ENCODE assay signal across 9 mouse cellular contexts in genomic region chr2:180786732-180787131, GRCm38 (mm10). TPM values are rescaled to one million over a fixed set of nuclear protein-coding genes. Genes with fewer than 3 reads are reported as not detected.
DNase-seq lines count a peak whose midpoint lies in the region; ATAC-seq and TF ChIP-seq lines count a peak whose summit lies in the region.
"Had no signal": no experiment of that assay in that cellular context is flagged by ENCODE, and none has a peak within 500 bp of the region (broad histone marks: within the 10 kb centered on the region; RNA-seq: fewer than 3 reads in every experiment).

No protein-coding gene starts in this region.

- no peaks in the 10 kb centered on the region for H3K36me3 ChIP-seq in midbrain, embryonic 10.5 days
- H3K36me3 ChIP-seq in midbrain, embryonic 13.5 days, result no peaks in the 10 kb centered on the region
- H3K36me3 ChIP-seq in MEL (ENCODE audit: control insufficient read depth in 1 of 2, insufficient read depth in 2 of 2, low read length in 2 of 2), result no peaks in the 10 kb centered on the region

- no peak overlapping the region for H3K4me2 ChIP-seq in midbrain, embryonic 13.5 days (replicated peaks)

- no peak for TF ChIP-seq POLR2A in MEL (IDR thresholded peaks at IDR 0.05; ENCODE audit: control insufficient read depth in 1 of 2, insufficient read depth in 1 of 2, low read depth in 1 of 2, low read length in 2 of 2, poor library complexity in 1 of 2)

- 0 out of 2 replicates have a peak, but pooled peaks cover 3% of the 10 kb centered on the region for H3K9me3 ChIP-seq in midbrain, embryonic 10.5 days (replicated peaks)
- H3K9me3 ChIP-seq in midbrain, embryonic 13.5 days, result 0 out of 2 replicates have a peak, but pooled peaks cover 2% of the 10 kb centered on the region
- no peaks in the 10 kb centered on the region for H3K9me3 ChIP-seq in MEL (replicated peaks; ENCODE audit: insufficient read depth, low read length)

- no peak overlapping the region for H3K27ac ChIP-seq in midbrain, embryonic 10.5 days (replicated peaks)
- H3K27ac ChIP-seq in midbrain, embryonic 13.5 days, result no peak overlapping the region
- H3K27ac ChIP-seq in MEL (ENCODE audit: control insufficient read depth, low read depth, low read length), result no peak overlapping the region

- TF ChIP-seq CTCF in MEL (IDR thresholded peaks at IDR 0.05 in 2 of 3, conservative IDR thresholded peaks at IDR 0.05 in 1 of 3; ENCODE audit: control insufficient read depth in 1 of 3, insufficient read depth in 1 of 3, low read depth in 2 of 3, low read length in 3 of 3, poor library complexity in 1 of 3, severe bottlenecking in 1 of 3), result peak; percentile 72 to 83 (median 81)

- H3K79me2 ChIP-seq in MEL (ENCODE audit: control insufficient read depth, insufficient read depth, low read length, poor library complexity), result no peaks in the 10 kb centered on the region

- TF ChIP-seq RAD21 in MEL (IDR thresholded peaks at IDR 0.05; ENCODE audit: low read depth, low read length), result peak; percentile 43

- H3K27me3 ChIP-seq in midbrain, embryonic 10.5 days (ENCODE audit: low read depth, poor library complexity, severe bottlenecking), result peaks cover 36% of the 10 kb centered on the region
- H3K27me3 ChIP-seq in midbrain, embryonic 13.5 days, result peaks cover 13% of the 10 kb centered on the region
- H3K27me3 ChIP-seq in MEL (ENCODE audit: control insufficient read depth in 1 of 2, insufficient read depth in 2 of 2, low read length in 2 of 2), result no peaks in the 10 kb centered on the region; a peak in 1 of 4 replicates

- no peak for ATAC-seq in midbrain, embryonic 13.5 days
- no peak for ATAC-seq in activated CD4-positive, CD25-positive, alpha-beta regulatory T cell, adult 4 months

- peaks cover 23% of the 10 kb centered on the region for H3K4me1 ChIP-seq in midbrain, embryonic 10.5 days
- H3K4me1 ChIP-seq in midbrain, embryonic 13.5 days (replicated peaks), result peaks cover 15% of the 10 kb centered on the region
- no peaks in the 10 kb centered on the region for H3K4me1 ChIP-seq in MEL (ENCODE audit: control insufficient read depth in 1 of 2, insufficient read depth in 2 of 2, low read length in 2 of 2)

- TF ChIP-seq EP300 in MEL (IDR thresholded peaks at IDR 0.05; ENCODE audit: low read depth in 1 of 2, low read length in 2 of 2), result no peak

- H3K9ac ChIP-seq in midbrain, embryonic 13.5 days (replicated peaks), result no peak overlapping the region
- H3K9ac ChIP-seq in MEL (ENCODE audit: control insufficient read depth, low read depth, low read length, poor library complexity, severe bottlenecking), result no peak overlapping the region

- no peak overlapping the region for H3K4me3 ChIP-seq in midbrain, embryonic 10.5 days
- H3K4me3 ChIP-seq in midbrain, embryonic 13.5 days (replicated peaks), result no peak overlapping the region
- H3K4me3 ChIP-seq in MEL (ENCODE audit: control insufficient read depth in 1 of 2, insufficient read depth in 1 of 2, low read depth in 2 of 2, low read length in 2 of 2), result no peak overlapping the region

- peak; percentile 29 to 42 for DNase-seq in frontal cortex, postnatal 36 days (ENCODE audit: low spot score in 2 of 2)
- no peak for DNase-seq in frontal cortex, postnatal 14 days (ENCODE audit: low spot score in 2 of 2)
- DNase-seq in midbrain, embryonic 10.5 days (ENCODE audit: low spot score), result peak; percentile 38
- peak; percentile 66 for DNase-seq in MEL (ENCODE audit: low read depth, low spot score)
- DNase-seq in cerebellum, postnatal 25 days, result peak; percentile 70 to 84
- peak; percentile 44 for DNase-seq in lung, postnatal 14 days

TF ChIP-seq in MEL, 35 proteins besides CTCF, POLR2A, EP300 and RAD21:
- TF ChIP-seq TCF12 (IDR thresholded peaks at IDR 0.05; ENCODE audit: low read depth, low read length) (no peak), MYC (IDR thresholded peaks at IDR 0.05; ENCODE audit: low read depth, low read length) (no peak), SMC3 (IDR thresholded peaks at IDR 0.05; ENCODE audit: low read depth, low read length) (peak; percentile 49), ETS1 (IDR thresholded peaks at IDR 0.05; ENCODE audit: low read depth, low read length) (no peak), UBTF (IDR thresholded peaks at IDR 0.05; ENCODE audit: borderline replicate concordance, insufficient read depth, low read depth, low read length) (no peak), MAX (IDR thresholded peaks at IDR 0.05; ENCODE audit: low read length) (no peak), KAT2A (conservative IDR thresholded peaks at IDR 0.05; ENCODE audit: low read depth, low read length) (no peak)

RNA-seq across cellular contexts. Expression of gene Bhlhe23, which starts 10.0 kb away (rescaled TPM):
- polyA plus RNA-seq in midbrain, embryonic 10.5 days (2016; fragmentation: Nextera tagmentation; extraction: Ambion mirVana), result 10.8 and 12.0 TPM in 2 replicates
- polyA plus RNA-seq in midbrain, embryonic 13.5 days (2015; fragmentation: Nextera tagmentation; extraction: Ambion mirVana), result 18.7 and 25.0 TPM in 2 replicates
- total RNA-seq in MEL (2012; rRNA removed), result not detected in 2 replicates
- not detected for polyA plus RNA-seq in MEL (2012; ENCODE audit: insufficient read depth in 1 of 2, insufficient read length in 2 of 2, low read depth in 1 of 2, low replicate concordance in 2 of 2, missing spikeins in 1 of 2)
- not detected for polyA plus RNA-seq in activated CD4-positive, CD25-positive, alpha-beta regulatory T cell, adult 4 months (2017; shearing (Covaris generic))
- polyA plus RNA-seq: intestine, embryonic 14.5 days had no signal

Comparison
In these comparisons a context has a peak if more than half of its experiments do, and no peak if none do; other contexts are left out.
1. DNase-seq: peak in frontal cortex, postnatal 36 days (2 of 2), midbrain, embryonic 10.5 days (single experiment), MEL (single experiment), cerebellum, postnatal 25 days (2 of 2) and lung, postnatal 14 days (single experiment); none in frontal cortex, postnatal 14 days (0 of 2).
2. RNA of gene Bhlhe23, which starts 10.0 kb away (polyA plus RNA-seq): 18.7 to 25.0 TPM in midbrain, embryonic 13.5 days and 10.8 to 12.0 TPM in midbrain, embryonic 10.5 days; not detected in MEL and not detected in activated CD4-positive, CD25-positive, alpha-beta regulatory T cell, adult 4 months; every median in the first group is over 10 times any median in the second.